Mouse (Mus musculus) layer of hippocampus, adult 9-10 months (tissue): Measurements from ENCODE around the gene Per3.

ENCODE experiments used
- DNase-seq: peaks from one replicate; pipeline ENCODE4 v3.0.0; 2022; ENCODE audit warnings: low spot score

Per3 gene

GRCm38 (mm10) chr4:150957106-150957458 is 87.4 kb downstream of the Per3 start:
- DNase-seq = no peak

DNA sequence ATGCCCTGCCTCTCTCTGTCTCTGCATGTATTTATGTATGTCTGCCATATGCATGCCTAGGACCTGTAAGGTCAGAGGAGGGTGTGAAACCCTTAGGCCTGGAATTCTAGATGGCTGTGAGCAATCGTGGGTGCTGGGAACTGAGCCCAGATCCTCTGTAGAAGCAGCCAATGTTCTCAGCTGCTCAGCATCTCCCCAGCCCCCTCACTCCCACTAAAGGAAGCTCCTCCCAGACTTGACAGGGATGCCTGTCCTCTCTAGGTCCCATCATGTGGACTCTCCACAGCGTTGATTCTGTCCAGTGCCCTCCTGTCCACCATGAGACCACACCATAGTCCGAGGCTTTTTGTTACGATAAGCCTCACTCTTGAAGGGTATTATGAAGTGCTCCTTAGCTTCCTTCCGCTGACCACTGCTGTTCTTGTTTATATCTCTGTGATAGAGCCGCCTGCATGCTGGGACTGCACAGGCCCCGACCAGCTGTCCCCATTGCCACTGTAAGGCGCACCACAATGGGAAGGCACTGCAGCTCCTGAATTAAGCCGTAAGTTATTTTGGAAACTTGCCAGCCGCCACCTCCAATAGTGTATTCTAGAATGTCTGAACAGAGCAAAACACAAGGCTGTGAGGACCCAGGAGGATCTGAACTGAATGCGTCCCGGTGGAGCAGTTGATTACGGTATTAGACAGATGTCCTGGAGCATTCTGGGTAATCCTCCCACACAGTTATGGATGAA is 87.9 kb downstream of the Per3 start:
- no peak for DNase-seq
